Mouse (Mus musculus) kidney, postnatal 25 days (tissue): ENCODE data around the gene Aloxe3.

Source experiments
- DNase-seq, 2 experiments: peaks; one replicate each; pipeline ENCODE4 v3.0.0; 2021; ENCODE audit warnings: mixed read lengths in 2 of 2

Gene Aloxe3

GRCm38 (mm10) chr11:69095511-69096231 lies 30.0 kb upstream of the Aloxe3 start:
- DNase-seq = peak; percentile 39 to 74

- no peak for DNase-seq
These were observed 29.2 kb upstream of the Aloxe3 start for GRCm38 (mm10) chr11:69096360-69096986.

- peak; percentile 100 for DNase-seq
These were observed 28.5 kb upstream of the Aloxe3 start for GRCm38 (mm10) chr11:69096987-69097900.

- peak in 1 of 2 experiments; percentile 51 for DNase-seq
These were observed 27.5 kb upstream of the Aloxe3 start for GRCm38 (mm10) chr11:69098039-69098761.

- peak; percentile 99 for DNase-seq
These were observed 27.0 kb upstream of the Aloxe3 start for GRCm38 (mm10) chr11:69098762-69099091.

- peak; percentile 88 to 93 for DNase-seq
These were observed 26.4 kb upstream of the Aloxe3 start for GRCm38 (mm10) chr11:69099177-69099914.

- DNase-seq = peak; percentile 93 to 97
These were observed 25.8 kb upstream of the Aloxe3 start for GRCm38 (mm10) chr11:69099915-69100345.

GRCm38 (mm10) chr11:69100639-69101360 lies 24.9 kb upstream of the Aloxe3 start:
- DNase-seq = peak in 1 of 2 experiments; percentile 63

GRCm38 (mm10) chr11:69101604-69102402 lies 23.9 kb upstream of the Aloxe3 start:
- DNase-seq = peak in 1 of 2 experiments; percentile 42

- DNase-seq = peak in 1 of 2 experiments; percentile 44
These were observed 23.3 kb upstream of the Aloxe3 start for GRCm38 (mm10) chr11:69102403-69102725.

- DNase-seq = peak in 1 of 2 experiments; percentile 39
These were observed 22.6 kb upstream of the Aloxe3 start for GRCm38 (mm10) chr11:69103121-69103520.

- peak in 1 of 2 experiments; percentile 48 for DNase-seq
These were observed 21.9 kb upstream of the Aloxe3 start for GRCm38 (mm10) chr11:69103531-69104435.

GRCm38 (mm10) chr11:69104487-69104886 lies 21.2 kb upstream of the Aloxe3 start:
- DNase-seq = peak in 1 of 2 experiments; percentile 50

GRCm38 (mm10) chr11:69105227-69105626 lies 20.5 kb upstream of the Aloxe3 start:
- DNase-seq = peak in 1 of 2 experiments; percentile 39

GRCm38 (mm10) chr11:69105796-69106195 lies 19.9 kb upstream of the Aloxe3 start:
- DNase-seq = peak in 1 of 2 experiments; percentile 43

GRCm38 (mm10) chr11:69106299-69106698 lies 19.4 kb upstream of the Aloxe3 start:
- DNase-seq = peak in 1 of 2 experiments; percentile 54

- peak in 1 of 2 experiments; percentile 44 for DNase-seq
These were observed 18.9 kb upstream of the Aloxe3 start for GRCm38 (mm10) chr11:69106842-69107241.

- DNase-seq = peak in 1 of 2 experiments; percentile 50
These were observed 18.0 kb upstream of the Aloxe3 start for GRCm38 (mm10) chr11:69107676-69108075.

- DNase-seq = peak in 1 of 2 experiments; percentile 50
These were observed 17.5 kb upstream of the Aloxe3 start for GRCm38 (mm10) chr11:69108223-69108622.
